Mouse (Mus musculus): ENCODE results near the gene Vegfb. TPM values are rescaled to one million over a fixed set of nuclear protein-coding genes. Genes with fewer than 3 reads are reported as not detected.
"Not testable (repeated sequence)": the region's sequence is repeated elsewhere in the genome, so short reads cannot be mapped to it uniquely, and the experiment has no call there.

The Vegfb gene
- total and polyA plus RNA-seq, 2 experiments from 2014 or later: 28.4 to 64.6 TPM

DNA sequence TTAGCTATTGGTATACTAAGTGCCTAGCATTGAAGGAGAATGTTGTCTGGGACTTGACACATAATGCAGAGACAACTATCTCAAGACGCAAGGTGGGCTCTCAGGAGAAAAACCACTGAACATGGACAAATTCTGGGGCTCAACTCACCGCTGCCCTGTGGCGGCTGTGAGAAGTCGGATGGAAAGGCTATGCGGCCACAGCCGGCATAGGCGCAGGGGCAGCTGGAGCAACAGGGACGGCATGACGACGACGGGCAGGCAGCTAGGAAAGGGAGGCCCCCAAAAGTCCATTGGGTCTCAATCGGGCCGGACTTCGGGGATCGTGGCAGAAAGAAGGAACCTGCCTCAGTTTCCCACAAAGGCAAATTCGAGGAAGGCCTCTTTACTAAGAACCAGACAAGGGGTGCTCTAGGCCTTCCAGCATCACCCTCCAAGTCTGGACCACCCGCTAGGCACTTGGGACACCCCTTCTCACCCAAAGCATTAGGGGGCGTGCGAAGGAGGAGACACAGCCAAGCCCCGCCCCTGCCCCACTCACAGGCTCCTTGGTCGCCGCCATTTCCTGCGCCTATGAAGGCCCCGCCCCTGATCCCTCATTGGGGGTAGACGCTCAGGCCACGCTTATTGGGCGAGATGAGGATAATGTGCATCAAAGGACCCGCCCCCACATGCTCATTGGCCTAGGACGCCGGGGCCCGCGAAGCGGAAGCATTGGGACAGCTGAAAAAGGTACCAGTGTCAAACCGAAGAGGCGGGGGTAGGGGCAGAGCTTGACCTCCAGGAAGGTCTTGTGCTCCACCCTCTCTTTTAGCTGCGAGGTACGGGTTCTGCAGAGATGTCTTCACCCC lies 4.8 kb upstream of the Vegfb start, which contains the start of gene Dnajc4:
TSS of gene Dnajc4 (minus strand) at position 562 of the 848 bp plus-strand sequence.
- ATAC-seq (peak; percentile 97), DNase-seq (peak; percentile 96)
- H3K4me2 ChIP-seq (ENCODE audit: low read depth): peak within 1 kb of the TSS; percentile 96
- no peaks in the 10 kb centered on the region for H3K36me3 ChIP-seq (ENCODE audit: insufficient read depth)
- no peaks in the 10 kb centered on the region for H3K9me3 ChIP-seq (ENCODE audit: low read length)
- peak within 1 kb of the TSS; percentile 52 for H3K4me3 ChIP-seq (ENCODE audit: low read depth, low read length)
- no peaks in the 10 kb centered on the region for H3K27me3 ChIP-seq (ENCODE audit: insufficient read depth, low read length)
- H3K4me1 ChIP-seq (ENCODE audit: insufficient read depth): peaks cover 18% of the 10 kb centered on the region
- peak within 1 kb of the TSS; percentile 55 for H3K9ac ChIP-seq
- TF ChIP-seq CTCF (IDR thresholded peaks at IDR 0.05; ENCODE audit: low read depth): no peak
- H3K27ac ChIP-seq (ENCODE audit: low read depth, low read length): 0 out of 2 replicates have a peak within 1 kb of the TSS, but pooled peaks have one; percentile 17
- 1% methylated on average over 37 of the region's 37 CpGs for WGBS

DNA sequence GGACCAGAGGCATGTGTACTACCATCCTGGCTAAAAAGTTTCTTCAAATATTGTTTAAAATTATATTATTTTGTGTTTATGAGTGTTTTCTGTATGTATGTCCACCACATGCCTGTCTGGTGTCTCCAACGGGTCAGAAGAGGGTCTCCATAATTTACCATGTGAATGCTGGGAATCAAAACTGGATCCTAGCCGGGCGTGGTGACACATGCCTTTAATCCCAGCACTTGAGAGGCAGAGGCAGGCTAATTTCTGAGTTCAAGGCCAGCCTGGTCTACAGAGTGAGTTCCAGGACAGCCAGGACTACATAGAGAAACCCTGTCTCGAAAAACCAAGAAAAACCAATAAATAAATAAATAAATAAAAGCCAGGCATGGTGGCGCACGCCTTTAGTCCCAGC lies 3.7 kb upstream of the Vegfb start:
- not testable (repeated sequence) for ATAC-seq; H3K9ac ChIP-seq; H3K4me3 ChIP-seq (ENCODE audit: low read depth, low read length); DNase-seq; H3K9me3 ChIP-seq (ENCODE audit: low read length); H3K27me3 ChIP-seq (ENCODE audit: insufficient read depth, low read length); H3K36me3 ChIP-seq (ENCODE audit: insufficient read depth); H3K27ac ChIP-seq (ENCODE audit: low read depth, low read length); H3K4me2 ChIP-seq (ENCODE audit: low read depth)
- 96% methylated on average over 6 of the region's 6 CpGs for WGBS
- peaks cover 16% of the 10 kb centered on the region for H3K4me1 ChIP-seq (ENCODE audit: insufficient read depth)

DNA sequence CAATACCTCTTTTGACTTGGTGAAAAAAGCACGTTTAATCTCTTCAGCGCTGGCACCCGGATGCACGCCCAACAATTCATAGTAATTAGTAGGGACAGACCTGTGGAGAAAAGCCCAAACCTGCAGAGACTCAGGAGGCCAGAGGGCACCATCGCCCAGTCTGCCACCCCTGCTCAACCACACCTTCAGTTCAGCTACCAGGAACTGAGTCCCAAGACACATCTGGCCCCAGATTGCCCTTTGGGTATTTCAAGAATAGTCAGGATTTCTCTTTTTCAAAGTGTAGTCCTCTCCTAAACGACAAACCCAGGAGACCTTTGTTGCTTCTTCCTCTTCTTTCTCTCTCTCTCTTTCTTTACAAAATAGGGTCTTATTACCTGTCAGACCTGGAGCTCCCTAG lies 3.3 kb upstream of the Vegfb start:
- no peaks in the 10 kb centered on the region for H3K27me3 ChIP-seq (ENCODE audit: insufficient read depth, low read length)
- ATAC-seq (no peak), DNase-seq (no peak)
- no peaks in the 10 kb centered on the region for H3K9me3 ChIP-seq (ENCODE audit: low read length)
- TF ChIP-seq CTCF (IDR thresholded peaks at IDR 0.05; ENCODE audit: low read depth): no peak
- no peak overlapping the region for H3K4me2 ChIP-seq (ENCODE audit: low read depth)
- H3K4me1 ChIP-seq (ENCODE audit: insufficient read depth): peaks cover 19% of the 10 kb centered on the region
- H3K27ac ChIP-seq (ENCODE audit: low read depth, low read length): no peak overlapping the region
- no peaks in the 10 kb centered on the region for H3K36me3 ChIP-seq (ENCODE audit: insufficient read depth)
- 88% methylated on average over 6 of the region's 6 CpGs for WGBS
- no peak overlapping the region for H3K4me3 ChIP-seq (ENCODE audit: low read depth, low read length)
- H3K9ac ChIP-seq: no peak overlapping the region

DNA sequence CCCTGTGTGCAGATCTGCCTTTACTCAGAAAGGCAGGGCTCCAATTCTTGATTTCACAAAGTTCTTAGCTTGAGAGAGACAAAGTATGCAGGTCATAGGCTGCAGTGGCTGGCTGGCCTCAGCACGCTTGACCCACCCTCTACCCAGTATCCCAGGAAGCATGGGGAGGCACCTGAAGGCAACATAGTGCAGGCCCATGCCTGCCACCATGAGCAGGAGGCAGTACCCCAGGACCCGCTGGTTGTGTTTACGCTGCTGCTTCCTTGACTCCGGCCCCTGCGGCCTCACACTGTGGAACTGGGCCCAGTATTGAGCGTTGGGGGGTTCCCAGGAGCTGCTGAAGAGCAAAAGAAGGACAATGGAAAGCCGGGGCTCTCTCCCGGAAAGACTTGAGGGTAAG lies 1.8 kb upstream of the Vegfb start:
- Histone ChIP-seq H3K9me3 (ENCODE audit: low read length) (no peaks in the 10 kb centered on the region), H3K9ac (no peak overlapping the region), H3K4me2 (ENCODE audit: low read depth) (no peak overlapping the region), H3K4me1 (ENCODE audit: insufficient read depth) (peaks cover 12% of the 10 kb centered on the region; the same call in 1 of the 2 replicates), H3K4me3 (ENCODE audit: low read depth, low read length) (no peak overlapping the region), H3K27ac (ENCODE audit: low read depth, low read length) (no peak overlapping the region), H3K27me3 (ENCODE audit: insufficient read depth, low read length) (no peaks in the 10 kb centered on the region), H3K36me3 (ENCODE audit: insufficient read depth) (peaks cover 7% of the 10 kb centered on the region)
- no peak for TF ChIP-seq CTCF (IDR thresholded peaks at IDR 0.05; ENCODE audit: low read depth)
- no peak for ATAC-seq
- 80% methylated on average over 8 of the region's 8 CpGs for WGBS
- no peak for DNase-seq

DNA sequence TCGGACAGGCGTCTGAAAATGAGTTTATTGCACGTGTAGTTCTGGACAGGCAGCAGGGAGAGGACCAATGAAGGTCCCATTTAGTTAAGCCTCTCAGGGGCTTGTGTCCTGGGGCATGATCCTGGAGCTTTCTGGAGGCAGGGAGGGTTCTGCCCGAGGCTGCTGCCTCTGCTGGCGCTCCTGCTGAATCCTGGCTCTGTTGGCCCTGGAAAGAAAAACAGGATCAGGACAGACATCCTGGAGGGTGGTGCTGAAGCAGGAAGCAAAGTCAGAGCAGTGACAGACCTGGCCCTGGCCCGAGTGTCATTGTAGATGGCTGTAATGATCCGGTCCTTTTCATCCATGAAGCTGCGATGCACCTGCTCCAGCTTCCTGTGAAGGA lies 444 bp upstream of the Vegfb start:
- Histone ChIP-seq H3K4me1 (ENCODE audit: insufficient read depth) (peaks cover 9% of the 10 kb centered on the region; the same call in 1 of the 2 replicates), H3K9me3 (ENCODE audit: low read length) (no peaks in the 10 kb centered on the region), H3K27ac (ENCODE audit: low read depth, low read length) (peak overlapping the region; percentile 71), H3K9ac (peak overlapping the region; percentile 74), H3K4me2 (ENCODE audit: low read depth) (peak overlapping the region; percentile 81), H3K27me3 (ENCODE audit: insufficient read depth, low read length) (no peaks in the 10 kb centered on the region), H3K4me3 (ENCODE audit: low read depth, low read length) (peak overlapping the region; percentile 82), H3K36me3 (ENCODE audit: insufficient read depth) (peaks cover 15% of the 10 kb centered on the region)
- no peak for TF ChIP-seq CTCF (IDR thresholded peaks at IDR 0.05; ENCODE audit: low read depth)
- 5% methylated on average over 8 of the region's 8 CpGs for WGBS
- no peak for DNase-seq
- ATAC-seq: no peak

DNA sequence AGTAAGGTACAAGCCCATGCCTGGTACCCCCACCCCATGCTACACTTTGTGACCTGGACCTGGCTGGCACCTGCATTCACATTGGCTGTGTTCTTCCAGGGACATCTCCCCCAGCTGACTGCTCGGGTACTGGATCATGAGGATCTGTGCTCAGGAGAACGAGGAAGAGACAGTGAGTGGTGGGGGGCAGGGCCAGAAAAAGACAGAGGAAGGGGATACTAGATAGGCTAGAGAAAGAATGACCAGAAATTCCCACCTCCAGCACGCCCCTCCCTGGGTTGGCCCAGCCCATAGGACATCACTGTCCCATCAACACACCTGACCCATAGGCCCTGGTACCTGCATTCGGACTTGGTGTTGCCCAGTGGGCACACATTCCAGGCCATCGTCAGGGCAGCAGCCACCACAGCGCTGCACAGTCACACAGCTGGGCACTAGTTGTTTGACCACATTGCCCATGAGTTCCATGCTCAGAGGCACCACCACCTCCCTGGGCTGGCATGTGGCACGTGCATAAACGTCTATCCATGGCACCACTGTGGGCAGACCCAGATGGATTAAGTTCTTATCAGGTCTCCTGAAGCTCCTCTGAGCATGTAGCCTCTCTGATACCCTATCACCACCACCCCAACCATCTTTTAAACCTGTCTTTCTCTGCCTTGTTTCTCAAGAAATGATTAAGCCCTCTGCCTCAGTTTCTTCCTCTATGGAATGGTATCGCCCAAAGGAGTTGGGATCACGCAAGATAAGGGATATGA lies 1.3 kb downstream of the Vegfb start:
- DNase-seq: no peak
- WGBS: 80% methylated on average over 10 of the region's 10 CpGs
- no peaks in the 10 kb centered on the region for H3K27me3 ChIP-seq (ENCODE audit: insufficient read depth, low read length)
- no peak for TF ChIP-seq CTCF (IDR thresholded peaks at IDR 0.05; ENCODE audit: low read depth)
- H3K27ac ChIP-seq (ENCODE audit: low read depth, low read length): no peak overlapping the region
- H3K9me3 ChIP-seq (ENCODE audit: low read length): no peaks in the 10 kb centered on the region
- H3K9ac ChIP-seq: 0 out of 2 replicates have a peak overlapping the region, but pooled peaks have one; percentile 74
- peak overlapping the region; percentile 81 for H3K4me2 ChIP-seq (ENCODE audit: low read depth)
- H3K4me1 ChIP-seq (ENCODE audit: insufficient read depth): 0 out of 2 replicates have a peak, but pooled peaks cover 8% of the 10 kb centered on the region
- peak overlapping the region; percentile 82; the same call in 1 of the 2 replicates for H3K4me3 ChIP-seq (ENCODE audit: low read depth, low read length)
- no peak for ATAC-seq
- H3K36me3 ChIP-seq (ENCODE audit: insufficient read depth): peaks cover 22% of the 10 kb centered on the region

DNA sequence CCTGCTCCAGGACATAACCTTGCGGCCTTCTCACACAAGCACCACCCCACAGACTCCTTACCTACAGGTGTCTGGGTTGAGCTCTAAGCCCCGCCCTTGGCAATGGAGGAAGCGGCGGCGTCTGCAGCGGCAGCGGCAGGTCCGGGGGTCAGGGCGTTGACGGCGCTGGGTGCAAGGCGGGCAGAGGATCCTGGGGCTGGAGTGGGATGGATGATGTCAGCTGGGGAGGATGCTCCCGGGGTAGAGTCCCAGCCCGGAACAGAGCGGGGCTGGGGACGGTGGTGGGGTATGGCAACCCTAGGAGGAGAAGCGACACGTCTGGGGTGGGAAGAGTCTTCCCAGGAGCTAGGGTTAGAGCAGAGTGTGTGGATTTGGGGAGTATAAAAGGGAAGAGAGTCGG lies 2.2 kb downstream of the Vegfb start:
- Histone ChIP-seq H3K4me3 (ENCODE audit: low read depth, low read length) (no peak overlapping the region), H3K9ac (no peak overlapping the region), H3K4me2 (ENCODE audit: low read depth) (no peak overlapping the region), H3K36me3 (ENCODE audit: insufficient read depth) (peaks cover 22% of the 10 kb centered on the region), H3K27ac (ENCODE audit: low read depth, low read length) (no peak overlapping the region), H3K27me3 (ENCODE audit: insufficient read depth, low read length) (no peaks in the 10 kb centered on the region), H3K4me1 (ENCODE audit: insufficient read depth) (peaks cover 8% of the 10 kb centered on the region; the same call in 1 of the 2 replicates), H3K9me3 (ENCODE audit: low read length) (no peaks in the 10 kb centered on the region)
- 90% methylated on average over 19 of the region's 19 CpGs for WGBS
- no peak for DNase-seq
- TF ChIP-seq CTCF (IDR thresholded peaks at IDR 0.05; ENCODE audit: low read depth): no peak
- no peak for ATAC-seq
